Mouse (Mus musculus) spleen, postnatal 10 days (tissue): ENCODE measurements at regions not wholly inside any gene's neighbourhood (a gene's known extent, or its start where the extent isn't known, plus 50 kb on each side); places are given as distances from the start of the nearest gene placed in this dataset.

Experiments
- DNase-seq, 2 experiments: peaks; one replicate each; pipeline ENCODE4 v3.0.0; 2021 to 2022; ENCODE audit warnings: low spot score in 2 of 2

GRCm38 (mm10) chr9:46819808-46820207, 178.7 kb upstream of the Gm4791 start:
- DNase-seq, result no peak

GRCm38 (mm10) chr9:46819376-46819775, 179.2 kb upstream of the Gm4791 start:
- DNase-seq, result no peak

GRCm38 (mm10) chr9:46816126-46816525, 182.4 kb upstream of the Gm4791 start:
- DNase-seq, result no peak

GRCm38 (mm10) chr9:46814478-46815241, 183.9 kb upstream of the Gm4791 start:
- DNase-seq, result peak in 1 of 2 experiments; percentile 26

- DNase-seq, result peak in 1 of 2 experiments; percentile 5
Observed at GRCm38 (mm10) chr9:46810266-46810665, 188.3 kb upstream of the Gm4791 start.

GRCm38 (mm10) chr9:46795446-46795845, 203.1 kb upstream of the Gm4791 start:
- DNase-seq, result peak in 1 of 2 experiments; percentile 2

GRCm38 (mm10) chr9:46789036-46789435, 209.5 kb upstream of the Gm4791 start:
- peak in 1 of 2 experiments; percentile 4 for DNase-seq

- DNase-seq, result no peak
Observed at GRCm38 (mm10) chr9:46788456-46788855, 210.1 kb upstream of the Gm4791 start.

- peak in 1 of 2 experiments; percentile 5 for DNase-seq
Observed at GRCm38 (mm10) chr9:46784355-46784975, 214.1 kb upstream of the Gm4791 start.

- no peak for DNase-seq
Observed at GRCm38 (mm10) chr9:46783597-46784354, 214.8 kb upstream of the Gm4791 start.

GRCm38 (mm10) chr9:46781681-46782080, 216.9 kb upstream of the Gm4791 start:
- no peak for DNase-seq

GRCm38 (mm10) chr9:46778769-46779168, 219.8 kb upstream of the Gm4791 start:
- DNase-seq, result no peak

- DNase-seq, result no peak
Observed at GRCm38 (mm10) chr9:46774821-46775220, 223.7 kb upstream of the Gm4791 start.

GRCm38 (mm10) chr9:46760247-46760646, 238.3 kb upstream of the Gm4791 start:
- no peak for DNase-seq

GRCm38 (mm10) chr9:46757005-46757672, 241.4 kb upstream of the Gm4791 start:
- no peak for DNase-seq

GRCm38 (mm10) chr9:46751981-46752380, 246.6 kb upstream of the Gm4791 start:
- DNase-seq, result no peak

- no peak for DNase-seq
Observed at GRCm38 (mm10) chr9:46749441-46749840, 249.1 kb upstream of the Gm4791 start.

- no peak for DNase-seq
Observed at GRCm38 (mm10) chr9:46746266-46746665, 252.3 kb upstream of the Gm4791 start.

GRCm38 (mm10) chr9:46740496-46740895, 258.0 kb upstream of the Gm4791 start:
- DNase-seq, result no peak

- DNase-seq, result no peak
Observed at GRCm38 (mm10) chr9:46739341-46739740, 259.2 kb upstream of the Gm4791 start.

- no peak for DNase-seq
Observed at GRCm38 (mm10) chr9:46738634-46739033, 259.9 kb upstream of the Gm4791 start.

- no peak for DNase-seq
Observed at GRCm38 (mm10) chr9:46738056-46738455, 260.5 kb upstream of the Gm4791 start.
